Mouse (Mus musculus) left cerebral cortex, postnatal 14 days (tissue): ENCODE results near the gene Fam240a. TPM values are rescaled to one million over a fixed set of nuclear protein-coding genes. Genes with fewer than 3 reads are reported as not detected.

ENCODE experiments used
- DNase-seq, 2 experiments: peaks; one replicate each; pipeline ENCODE4 v3.0.0; 2021 to 2022; ENCODE audit warnings: low spot score in 2 of 2, mixed read lengths in 1 of 2
- intact Hi-C: fragments of 180-260 bp; cut with DNase I; formaldehyde crosslinking; loops from one replicate; pipeline ENCODE4 v1.15.1; 2025
- total RNA-seq, 2 experiments: library from RNA; stranded (reverse); gene quantifications; 2 replicates each; pipeline ENCODE4 v1.2.3; 2021

Gene Fam240a
- total RNA-seq, 2 experiments from 2014 or later: not detected

- DNase-seq: no peak
- intact Hi-C loops: no loop called here
These were observed 15.5 kb downstream of the Fam240a start for GRCm38 (mm10) chr9:110901204-110901603.

GRCm38 (mm10) chr9:110899451-110900008 is 17.1 kb downstream of the Fam240a start:
- no peak for DNase-seq
- intact Hi-C loops: no loop called here

- no peak for DNase-seq
- intact Hi-C loops: no loop called here
These were observed 20.1 kb downstream of the Fam240a start for GRCm38 (mm10) chr9:110896595-110896994.

- intact Hi-C loops: no loop called here
- no peak for DNase-seq
These were observed 20.7 kb downstream of the Fam240a start for GRCm38 (mm10) chr9:110895994-110896393.

- intact Hi-C loops: no loop called here
- no peak for DNase-seq
These were observed 21.2 kb downstream of the Fam240a start for GRCm38 (mm10) chr9:110895507-110895906.

GRCm38 (mm10) chr9:110893429-110893828 is 23.2 kb downstream of the Fam240a start:
- intact Hi-C loops: no loop called here
- DNase-seq: no peak

- no peak for DNase-seq
- intact Hi-C loops: no loop called here
These were observed 24.1 kb downstream of the Fam240a start for GRCm38 (mm10) chr9:110892552-110892951.

GRCm38 (mm10) chr9:110891077-110891828 is 25.4 kb downstream of the Fam240a start:
- intact Hi-C loops: no loop called here

GRCm38 (mm10) chr9:110890026-110890783 is 26.5 kb downstream of the Fam240a start:
- intact Hi-C loops: no loop called here
- no peak for DNase-seq

More at GRCm38 (mm10) chr9:110891077-110891828, 25.4 kb downstream of the Fam240a start:
- no peak for DNase-seq

GRCm38 (mm10) chr9:110888935-110889334 is 27.7 kb downstream of the Fam240a start:
- intact Hi-C loops: no loop called here
- no peak for DNase-seq

GRCm38 (mm10) chr9:110887388-110888303 is 29.0 kb downstream of the Fam240a start:
- DNase-seq: no peak
- intact Hi-C loops: no loop called here

GRCm38 (mm10) chr9:110881953-110882352 is 34.7 kb downstream of the Fam240a start:
- no peak for DNase-seq
- intact Hi-C loops: no loop called here

- intact Hi-C loops: no loop called here
- no peak for DNase-seq
These were observed 35.9 kb downstream of the Fam240a start for GRCm38 (mm10) chr9:110880772-110881171.

- peak in 1 of 2 experiments; percentile 29 for DNase-seq
- intact Hi-C loops: loop anchor here (10.0 kb wide), 1 partner anchor 245 kb away; no protein-coding TSS in a partner anchor
These were observed 36.6 kb downstream of the Fam240a start, which contains the start of gene Tmie for GRCm38 (mm10) chr9:110879998-110880561. TSS of gene Tmie (minus strand) at chr9:110880113.

GRCm38 (mm10) chr9:110879191-110879920 is 37.3 kb downstream of the Fam240a start, which contains the start of gene Als2cl:
TSS of gene Als2cl (plus strand) at chr9:110879870.
- DNase-seq: peak in 1 of 2 experiments; percentile 19

GRCm38 (mm10) chr9:110877888-110878287 is 38.8 kb downstream of the Fam240a start:
- intact Hi-C loops: loop anchor here (10.0 kb wide), 1 partner anchor 243 kb away; no protein-coding TSS in a partner anchor
- DNase-seq: peak; percentile 35 to 49

More at GRCm38 (mm10) chr9:110879191-110879920, 37.3 kb downstream of the Fam240a start, which contains the start of gene Als2cl:
- intact Hi-C loops: loop anchor here (10.0 kb wide), 1 partner anchor 245 kb away; no protein-coding TSS in a partner anchor

- intact Hi-C loops: loop anchor here (10.0 kb wide), 1 partner anchor 243 kb away; no protein-coding TSS in a partner anchor
- no peak for DNase-seq
These were observed 39.3 kb downstream of the Fam240a start for GRCm38 (mm10) chr9:110877353-110877752.

- intact Hi-C loops: loop anchor here (10.0 kb wide), 1 partner anchor 240 kb away; no protein-coding TSS in a partner anchor
- DNase-seq: no peak
These were observed 41.4 kb downstream of the Fam240a start for GRCm38 (mm10) chr9:110875288-110875695.
